Mouse (Mus musculus): ENCODE measurements around the gene Fbxo28.

DNA sequence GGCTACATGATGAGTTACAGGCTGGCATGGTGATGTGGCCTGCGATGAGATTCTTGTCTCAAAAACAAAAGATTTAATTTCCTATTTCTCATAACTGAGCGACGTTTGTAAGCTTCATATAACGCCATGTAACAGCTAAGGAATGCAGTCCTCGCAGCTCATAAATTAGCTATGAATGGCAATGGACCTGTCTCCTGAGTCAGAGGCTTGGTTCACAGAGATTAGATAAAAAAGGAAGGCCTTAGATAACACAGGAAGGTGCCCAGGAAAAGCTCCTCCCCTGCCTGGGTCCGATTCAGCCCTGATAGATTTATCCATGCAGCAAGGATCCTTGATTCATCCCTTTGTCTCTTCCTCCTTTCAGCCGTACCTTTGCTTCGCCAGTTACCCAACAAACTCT, 30.5 kb upstream of the Fbxo28 start:
- TF ChIP-seq CTCF (IDR thresholded peaks at IDR 0.05; ENCODE audit: borderline replicate concordance, extremely low read depth, insufficient read depth, insufficient read length): no peak
- TF ChIP-seq POLR2A (IDR thresholded peaks at IDR 0.05; ENCODE audit: borderline replicate concordance, extremely low read depth, insufficient read depth, insufficient read length, poor library complexity, severe bottlenecking): no peak

All from brain, embryonic 14.5 days (tissue).